Mouse (Mus musculus): Measurements from ENCODE around the gene Grm6. TPM values are rescaled to one million over a fixed set of nuclear protein-coding genes. Genes with fewer than 3 reads are reported as not detected.
A peak's percentile ranks its signal among the peaks of the same experiment; 100 is the strongest.

The Grm6 gene
- not detected in 2 replicates for polyA plus RNA-seq (2012; ENCODE audit: insufficient read depth, insufficient read length, missing spikeins)

- peak within 1 kb of the TSS; percentile 32 for H3K4me3 ChIP-seq (ENCODE audit: insufficient read depth, low read depth, low read length)
- H3K27ac ChIP-seq (replicated peaks; ENCODE audit: low read depth, low read length): no peak within 1 kb of the TSS
- H3K4me1 ChIP-seq (ENCODE audit: control insufficient read depth, insufficient read depth, insufficient read length, low read length): peaks cover 2% of the 10 kb centered on the region; the same call in 1 of the 2 replicates
These were observed at the start of gene Grm6 for GRCm38 (mm10) chr11:50850177-50850735. Grm6 (plus strand) TSS chr11:50850685.

- Histone ChIP-seq H3K4me3 (ENCODE audit: insufficient read depth, low read depth, low read length) (no peak overlapping the region), H3K4me1 (ENCODE audit: control insufficient read depth, insufficient read depth, insufficient read length, low read length) (no peaks in the 10 kb centered on the region), H3K27ac (replicated peaks; ENCODE audit: low read depth, low read length) (no peak overlapping the region)
These were observed 36.3 kb upstream of the Grm6 start for GRCm38 (mm10) chr11:50814233-50814632.

- Histone ChIP-seq H3K27ac (replicated peaks; ENCODE audit: low read depth, low read length) (no peak overlapping the region), H3K4me3 (ENCODE audit: insufficient read depth, low read depth, low read length) (no peak overlapping the region), H3K4me1 (ENCODE audit: control insufficient read depth, insufficient read depth, insufficient read length, low read length) (no peaks in the 10 kb centered on the region; the same call in 1 of the 2 replicates)
These were observed 24.3 kb upstream of the Grm6 start for GRCm38 (mm10) chr11:50826214-50826613.

GRCm38 (mm10) chr11:50827010-50827953 is 23.2 kb upstream of the Grm6 start, which contains the start of gene Zfp354c:
Zfp354c (minus strand) TSS chr11:50827724.
- H3K4me1 ChIP-seq (ENCODE audit: control insufficient read depth, insufficient read depth, insufficient read length, low read length): no peaks in the 10 kb centered on the region; the same call in 1 of the 2 replicates
- peak within 1 kb of the TSS; percentile 68 for H3K4me3 ChIP-seq (ENCODE audit: insufficient read depth, low read depth, low read length)
- 0 out of 2 replicates have a peak within 1 kb of the TSS, but pooled peaks have one; percentile 11 for H3K27ac ChIP-seq (replicated peaks; ENCODE audit: low read depth, low read length)

GRCm38 (mm10) chr11:50835727-50836126 is 14.8 kb upstream of the Grm6 start:
- H3K4me1 ChIP-seq (ENCODE audit: control insufficient read depth, insufficient read depth, insufficient read length, low read length): no peaks in the 10 kb centered on the region
- no peak overlapping the region for H3K27ac ChIP-seq (replicated peaks; ENCODE audit: low read depth, low read length)
- no peak overlapping the region for H3K4me3 ChIP-seq (ENCODE audit: insufficient read depth, low read depth, low read length)

GRCm38 (mm10) chr11:50841023-50841735 is 9.3 kb upstream of the Grm6 start, which contains the start of gene Zfp879:
Zfp879 (minus strand) TSS chr11:50841552.
- Histone ChIP-seq H3K4me1 (ENCODE audit: control insufficient read depth, insufficient read depth, insufficient read length, low read length) (no peaks in the 10 kb centered on the region), H3K27ac (replicated peaks; ENCODE audit: low read depth, low read length) (no peak within 1 kb of the TSS), H3K4me3 (ENCODE audit: insufficient read depth, low read depth, low read length) (peak within 1 kb of the TSS; percentile 62)

- no peak overlapping the region for H3K27ac ChIP-seq (replicated peaks; ENCODE audit: low read depth, low read length)
- H3K4me3 ChIP-seq (ENCODE audit: insufficient read depth, low read depth, low read length): no peak overlapping the region
These were observed 4.5 kb upstream of the Grm6 start for GRCm38 (mm10) chr11:50845951-50846350.

GRCm38 (mm10) chr11:50847047-50847446 is 3.4 kb upstream of the Grm6 start:
- no peak overlapping the region for H3K27ac ChIP-seq (replicated peaks; ENCODE audit: low read depth, low read length)
- peaks cover 2% of the 10 kb centered on the region; the same call in 1 of the 2 replicates for H3K4me1 ChIP-seq (ENCODE audit: control insufficient read depth, insufficient read depth, insufficient read length, low read length)
- no peak overlapping the region for H3K4me3 ChIP-seq (ENCODE audit: insufficient read depth, low read depth, low read length)

More at GRCm38 (mm10) chr11:50845951-50846350, 4.5 kb upstream of the Grm6 start:
- peaks cover 2% of the 10 kb centered on the region; the same call in 1 of the 2 replicates for H3K4me1 ChIP-seq (ENCODE audit: control insufficient read depth, insufficient read depth, insufficient read length, low read length)

GRCm38 (mm10) chr11:50848520-50849137 is 1.9 kb upstream of the Grm6 start:
- Histone ChIP-seq H3K4me1 (ENCODE audit: control insufficient read depth, insufficient read depth, insufficient read length, low read length) (peaks cover 2% of the 10 kb centered on the region; the same call in 1 of the 2 replicates), H3K4me3 (ENCODE audit: insufficient read depth, low read depth, low read length) (no peak overlapping the region), H3K27ac (replicated peaks; ENCODE audit: low read depth, low read length) (no peak overlapping the region)

- H3K27ac ChIP-seq (replicated peaks; ENCODE audit: low read depth, low read length): no peak overlapping the region
- H3K4me1 ChIP-seq (ENCODE audit: control insufficient read depth, insufficient read depth, insufficient read length, low read length): peaks cover 2% of the 10 kb centered on the region; the same call in 1 of the 2 replicates
- no peak overlapping the region for H3K4me3 ChIP-seq (ENCODE audit: insufficient read depth, low read depth, low read length)
These were observed 1.2 kb upstream of the Grm6 start for GRCm38 (mm10) chr11:50849310-50849709.

- Histone ChIP-seq H3K4me3 (ENCODE audit: insufficient read depth, low read depth, low read length) (peak overlapping the region; percentile 32), H3K27ac (replicated peaks; ENCODE audit: low read depth, low read length) (no peak overlapping the region), H3K4me1 (ENCODE audit: control insufficient read depth, insufficient read depth, insufficient read length, low read length) (peaks cover 2% of the 10 kb centered on the region; the same call in 1 of the 2 replicates)
These were observed 610 bp downstream of the Grm6 start for GRCm38 (mm10) chr11:50850989-50851601.

- H3K4me1 ChIP-seq (ENCODE audit: control insufficient read depth, insufficient read depth, insufficient read length, low read length): no peaks in the 10 kb centered on the region
- no peak overlapping the region for H3K4me3 ChIP-seq (ENCODE audit: insufficient read depth, low read depth, low read length)
- no peak overlapping the region for H3K27ac ChIP-seq (replicated peaks; ENCODE audit: low read depth, low read length)
These were observed 28.2 kb downstream of the Grm6 start for GRCm38 (mm10) chr11:50878641-50879040.

- Histone ChIP-seq H3K4me1 (ENCODE audit: control insufficient read depth, insufficient read depth, insufficient read length, low read length) (no peaks in the 10 kb centered on the region), H3K27ac (replicated peaks; ENCODE audit: low read depth, low read length) (no peak overlapping the region), H3K4me3 (ENCODE audit: insufficient read depth, low read depth, low read length) (no peak overlapping the region)
These were observed 33.3 kb downstream of the Grm6 start for GRCm38 (mm10) chr11:50883756-50884155.
